Mouse (Mus musculus): ENCODE results near the gene Tnfrsf8. TPM values are rescaled to one million over a fixed set of nuclear protein-coding genes. Genes with fewer than 3 reads are reported as not detected.

The Tnfrsf8 gene
- polyA plus RNA-seq, 1 experiment from 2014 or later, result 0.08 TPM

Other genes with a start within 250 kb of the Tnfrsf8 start
- 11.8 and 14.2 TPM in 2 replicates for gene Vps13d, start 120.2 kb downstream of the Tnfrsf8 start, polyA plus RNA-seq (2014; fragmentation: Nextera tagmentation; extraction: Ambion mirVana)
- 2.2 TPM in 2 replicates for gene Tnfrsf1b, start 68.3 kb downstream of the Tnfrsf8 start, polyA plus RNA-seq (2014; fragmentation: Nextera tagmentation; extraction: Ambion mirVana)
- 0.10 and 0.11 TPM in 2 replicates for gene Zfp990, start 195.6 kb upstream of the Tnfrsf8 start, polyA plus RNA-seq (2014; fragmentation: Nextera tagmentation; extraction: Ambion mirVana)